Mouse (Mus musculus) stomach, embryonic 15.5 days (tissue): ENCODE data around the gene Elmo3. TPM values are rescaled to one million over a fixed set of nuclear protein-coding genes. Genes with fewer than 3 reads are reported as not detected.
A peak's percentile ranks its signal among the peaks of the same experiment; 100 is the strongest.

ENCODE experiments used
- ATAC-seq: fragments of 200-750 bp; cut with Nextera tagmentation; 2 replicates; pipeline ENCODE4 v1.8.0; 2017; ENCODE audit warnings: low read depth, moderate number of reproducible peaks, moderate TSS enrichment; ENCODE audit not compliant: insufficient read depth, low FRiP score
- H3K27ac ChIP-seq: fragments of 300-500 bp; sonication (generic); 2 replicates; pipeline ENCODE4 v1.5.1; 2015; ENCODE audit warnings: mild to moderate bottlenecking, inconsistent platforms
- H3K27me3 ChIP-seq: fragments of 300-500 bp; sonication (generic); replicated peaks from 2 replicates; pipeline ENCODE4 v1.6.1; 2015; ENCODE audit warnings: inconsistent platforms
- H3K36me3 ChIP-seq: fragments of 300-500 bp; sonication (generic); 2 replicates; pipeline ENCODE4 v1.6.1; 2015; ENCODE audit warnings: inconsistent platforms
- H3K4me1 ChIP-seq: fragments of 300-500 bp; sonication (generic); 2 replicates; pipeline ENCODE4 v1.6.1; 2015; ENCODE audit warnings: inconsistent platforms
- H3K4me2 ChIP-seq: fragments of 300-500 bp; sonication (generic); 2 replicates; pipeline ENCODE4 v1.6.1; 2015; ENCODE audit warnings: mild to moderate bottlenecking, inconsistent platforms
- H3K4me3 ChIP-seq: fragments of 300-500 bp; sonication (generic); replicated peaks from 2 replicates; pipeline ENCODE4 v1.5.1; 2015; ENCODE audit warnings: inconsistent platforms
- H3K9ac ChIP-seq: fragments of 300-500 bp; sonication (generic); 2 replicates; pipeline ENCODE4 v1.6.1; 2015; ENCODE audit warnings: inconsistent platforms
- H3K9me3 ChIP-seq: fragments of 300-500 bp; sonication (generic); 2 replicates; pipeline ENCODE4 v1.6.1; 2016; ENCODE audit warnings: inconsistent platforms
- WGBS: fragments of 180-500 bp; shearing (Covaris S2); methylation state at CpG from one replicate; pipeline ENCODE4 v1.1.7; 2015; 5-methylcytosine and 5-hydroxymethylcytosine counted together
- polyA plus RNA-seq: library from polyadenylated mRNA; unstranded; fragments of >200 nt; fragmentation: Nextera tagmentation; extraction: Ambion mirVana; gene quantifications from 2 replicates; pipeline ENCODE4 v1.2.1, GENCODE M21; 2015

Gene Elmo3
- polyA plus RNA-seq, result 15.9 and 17.1 TPM in 2 replicates

- WGBS, result 5% methylated on average over 29 of the region's 30 CpGs
- Histone ChIP-seq H3K27me3 (no peaks in the 10 kb centered on the region), H3K9me3 (no peaks in the 10 kb centered on the region), H3K9ac (peak within 1 kb of the TSS; percentile 10; the same call in 1 of the 2 replicates), H3K27ac (peak within 1 kb of the TSS; percentile 89), H3K4me2 (peak within 1 kb of the TSS; percentile 74), H3K4me1 (peaks cover 17% of the 10 kb centered on the region), H3K36me3 (peaks cover 31% of the 10 kb centered on the region), H3K4me3 (peak within 1 kb of the TSS; percentile 43)
- ATAC-seq, result peak; percentile 93
Measured at GRCm38 (mm10) chr8:105305211-105306145, at the start of gene Elmo3. Gene Elmo3 (plus strand): TSS chr8:105305601.

- Histone ChIP-seq H3K36me3 (no peaks in the 10 kb centered on the region; the same call in 1 of the 2 replicates), H3K9me3 (no peaks in the 10 kb centered on the region), H3K4me1 (peaks cover 32% of the 10 kb centered on the region), H3K4me3 (no peak overlapping the region), H3K4me2 (no peak overlapping the region), H3K27me3 (peaks cover 28% of the 10 kb centered on the region), H3K27ac (no peak overlapping the region), H3K9ac (no peak overlapping the region)
- no peak for ATAC-seq
- WGBS, result 75% methylated on average over 7 of the region's 7 CpGs
Measured at GRCm38 (mm10) chr8:105257318-105258114, 47.9 kb upstream of the Elmo3 start.

- Histone ChIP-seq H3K27ac (no peak overlapping the region), H3K4me3 (peak overlapping the region; percentile 40), H3K9ac (peak overlapping the region; percentile 37; the same call in 1 of the 2 replicates), H3K4me1 (peaks cover 30% of the 10 kb centered on the region), H3K27me3 (peaks cover 32% of the 10 kb centered on the region), H3K4me2 (peak overlapping the region; percentile 92), H3K36me3 (no peaks in the 10 kb centered on the region), H3K9me3 (no peaks in the 10 kb centered on the region)
- ATAC-seq, result no peak
- 10% methylated on average over 55 of the region's 55 CpGs for WGBS
Measured at GRCm38 (mm10) chr8:105258911-105259720, 46.3 kb upstream of the Elmo3 start.

GRCm38 (mm10) chr8:105259721-105260320, 45.6 kb upstream of the Elmo3 start:
- H3K27ac ChIP-seq, result no peak overlapping the region
- WGBS, result 3% methylated on average over 30 of the region's 30 CpGs
- ATAC-seq, result 0 out of 2 replicates have a peak, but pooled peaks have one; percentile 24
- H3K4me1 ChIP-seq, result peaks cover 30% of the 10 kb centered on the region
- no peaks in the 10 kb centered on the region for H3K36me3 ChIP-seq
- peak overlapping the region; percentile 40 for H3K4me3 ChIP-seq
- peak overlapping the region; percentile 92 for H3K4me2 ChIP-seq
- peak overlapping the region; percentile 37; the same call in 1 of the 2 replicates for H3K9ac ChIP-seq
- no peaks in the 10 kb centered on the region for H3K9me3 ChIP-seq
- peaks cover 32% of the 10 kb centered on the region for H3K27me3 ChIP-seq

- no peak overlapping the region for H3K27ac ChIP-seq
- no peaks in the 10 kb centered on the region for H3K9me3 ChIP-seq
- ATAC-seq, result no peak
- H3K4me2 ChIP-seq, result no peak overlapping the region
- H3K4me1 ChIP-seq, result peaks cover 28% of the 10 kb centered on the region
- H3K27me3 ChIP-seq, result peaks cover 32% of the 10 kb centered on the region
- no peak overlapping the region for H3K9ac ChIP-seq
- 73% methylated on average over 7 of the region's 7 CpGs for WGBS
- H3K4me3 ChIP-seq, result no peak overlapping the region
- H3K36me3 ChIP-seq, result no peaks in the 10 kb centered on the region
Measured at GRCm38 (mm10) chr8:105260371-105261099, 44.9 kb upstream of the Elmo3 start.

GRCm38 (mm10) chr8:105261326-105261980, 43.9 kb upstream of the Elmo3 start:
- Histone ChIP-seq H3K36me3 (no peaks in the 10 kb centered on the region), H3K9me3 (no peaks in the 10 kb centered on the region), H3K27ac (no peak overlapping the region), H3K27me3 (peaks cover 34% of the 10 kb centered on the region), H3K4me3 (no peak overlapping the region), H3K9ac (no peak overlapping the region), H3K4me1 (peaks cover 28% of the 10 kb centered on the region), H3K4me2 (no peak overlapping the region)
- no peak for ATAC-seq
- 81% methylated on average over 12 of the region's 12 CpGs for WGBS

- Histone ChIP-seq H3K4me2 (peak overlapping the region; percentile 86), H3K9ac (no peak overlapping the region), H3K4me1 (peaks cover 32% of the 10 kb centered on the region), H3K9me3 (no peaks in the 10 kb centered on the region), H3K4me3 (peak overlapping the region; percentile 66), H3K36me3 (no peaks in the 10 kb centered on the region), H3K27ac (no peak overlapping the region), H3K27me3 (peaks cover 48% of the 10 kb centered on the region)
- no peak for ATAC-seq
- WGBS, result 42% methylated on average over 16 of the region's 16 CpGs
Measured at GRCm38 (mm10) chr8:105263244-105263912, 42.0 kb upstream of the Elmo3 start.

GRCm38 (mm10) chr8:105264024-105264982, 41.1 kb upstream of the Elmo3 start, which contains the start of the genes Tradd and Fbxl8:
Gene Tradd (minus strand): TSS chr8:105264609.
Gene Fbxl8 (plus strand): TSS chr8:105264648.
- 1% methylated on average over 54 of the region's 54 CpGs for WGBS
- Histone ChIP-seq H3K36me3 (no peaks in the 10 kb centered on the region), H3K4me1 (peaks cover 32% of the 10 kb centered on the region), H3K4me3 (peak within 1 kb of the TSS; percentile 66), H3K27ac (no peak within 1 kb of the TSS), H3K9ac (peak within 1 kb of the TSS; percentile 59), H3K4me2 (peak within 1 kb of the TSS; percentile 86), H3K9me3 (no peaks in the 10 kb centered on the region), H3K27me3 (peaks cover 48% of the 10 kb centered on the region)
- peak; percentile 84 for ATAC-seq

- H3K4me2 ChIP-seq, result peak overlapping the region; percentile 86
- no peak for ATAC-seq
- H3K27me3 ChIP-seq, result peaks cover 52% of the 10 kb centered on the region
- H3K9me3 ChIP-seq, result no peaks in the 10 kb centered on the region
- no peaks in the 10 kb centered on the region for H3K36me3 ChIP-seq
- WGBS, result 11% methylated on average over 10 of the region's 10 CpGs
- H3K4me1 ChIP-seq, result peaks cover 32% of the 10 kb centered on the region
- peak overlapping the region; percentile 66 for H3K4me3 ChIP-seq
- no peak overlapping the region for H3K27ac ChIP-seq
- no peak overlapping the region; the same call in 1 of the 2 replicates for H3K9ac ChIP-seq
Measured at GRCm38 (mm10) chr8:105265128-105265527, 40.3 kb upstream of the Elmo3 start.
